Mouse (Mus musculus) ES-E14 (cell line): ENCODE results near the gene Btbd2. TPM values are rescaled to one million over a fixed set of nuclear protein-coding genes. Genes with fewer than 3 reads are reported as not detected.

Experiments
- DNase-seq: peaks from one replicate; pipeline ENCODE4 v3.0.0-alpha.2; 2013; ENCODE audit warnings: low read depth, low spot score
- H3K27ac ChIP-seq: 2 replicates; pipeline ENCODE4 v1.5.1; 2012; ENCODE audit warnings: low read depth, mild to moderate bottlenecking, low read length, moderate library complexity, mixed read lengths; ENCODE audit not compliant: poor library complexity, insufficient read depth, severe bottlenecking
- H3K36me3 ChIP-seq: 2 replicates; pipeline ENCODE4 v1.6.1; 2012; ENCODE audit warnings: mild to moderate bottlenecking, low read length, moderate library complexity, mixed read lengths; ENCODE audit not compliant: control insufficient read depth, poor library complexity, insufficient read depth, severe bottlenecking
- H3K4me1 ChIP-seq, 2 experiments: fragments of 150-350 bp in 1 of 2; sonication (generic) in 1 of 2; 2 replicates each; pipeline ENCODE4 v1.6.1; 2012; ENCODE audit warnings: low read length in 2 of 2, mild to moderate bottlenecking in 1 of 2, mixed read lengths in 1 of 2; ENCODE audit not compliant: control insufficient read depth in 2 of 2, insufficient read depth in 2 of 2, poor library complexity in 1 of 2
- H3K4me3 ChIP-seq, 2 experiments: fragments of 150-350 bp in 1 of 2; sonication (generic) in 1 of 2; 2 replicates each; pipeline ENCODE4 v1.5.1; 2012; ENCODE audit warnings: low read length in 2 of 2, low read depth in 1 of 2, mild to moderate bottlenecking in 1 of 2, mixed read lengths in 1 of 2; ENCODE audit not compliant: insufficient read depth in 1 of 2, poor library complexity in 1 of 2, severe bottlenecking in 1 of 2
- H3K9ac ChIP-seq: 2 replicates; pipeline ENCODE4 v1.6.1; 2012; ENCODE audit warnings: low read depth, mild to moderate bottlenecking, low read length, mixed read lengths; ENCODE audit not compliant: poor library complexity, insufficient read depth, severe bottlenecking
- H3K9me3 ChIP-seq: fragments of 150-350 bp; sonication (generic); 2 replicates; pipeline ENCODE4 v1.6.1; 2012; ENCODE audit warnings: low read depth, mild to moderate bottlenecking, low read length; ENCODE audit not compliant: control insufficient read depth, insufficient read depth
- CHD2 ChIP-seq: IDR thresholded peaks from 2 replicates; pipeline ENCODE4 v1.6.1; 2014; ENCODE audit warnings: mild to moderate bottlenecking, low read depth, low read length, inconsistent platforms
- HCFC1 ChIP-seq: IDR thresholded peaks from 2 replicates; pipeline ENCODE4 v1.6.1; 2012; ENCODE audit warnings: low read length, inconsistent platforms, borderline replicate concordance; ENCODE audit not compliant: insufficient read depth
- MAFK ChIP-seq: IDR thresholded peaks from 2 replicates; pipeline ENCODE4 v1.6.1; 2014; ENCODE audit warnings: mild to moderate bottlenecking, low read depth, low read length, inconsistent platforms; ENCODE audit not compliant: insufficient read depth
- ZC3H11A ChIP-seq: IDR thresholded peaks from 2 replicates; pipeline ENCODE4 v1.6.1; 2012; ENCODE audit warnings: low read depth, mild to moderate bottlenecking, inconsistent platforms, low read length, borderline replicate concordance
- ZNF384 ChIP-seq: IDR thresholded peaks from 2 replicates; pipeline ENCODE4 v1.6.1; 2012; ENCODE audit warnings: low read depth, low read length, inconsistent platforms
- in situ Hi-C, 2 experiments: fragments of 600-800 bp; cut with MboI; formaldehyde crosslinking; loops; one replicate each; pipeline ENCODE4 v1.15.1; 2025; ENCODE audit warnings: low sequenced_read_pairs in 2 of 2, inconsistent platforms in 1 of 2; ENCODE audit not compliant: unreplicated experiment in 2 of 2
- total RNA-seq: library from RNA; depleted of rRNA; stranded (reverse); fragments of 300-350 nt; gene quantifications from 2 replicates; pipeline ENCODE4 v1.2.3, GENCODE M21; 2012

The Btbd2 gene
- total RNA-seq, 1 experiment, result 45.7 TPM

- H3K4me1 ChIP-seq, result peaks cover 4 to 27% of the 10 kb centered on the region in 2 experiments; a peak in 3 of 4 replicates
- in situ Hi-C loops, result no loop called here
- H3K4me3 ChIP-seq, result no peak overlapping the region
- H3K27ac ChIP-seq, result no peak overlapping the region
- peaks cover 8% of the 10 kb centered on the region; the same call in 1 of the 2 replicates for H3K36me3 ChIP-seq
- H3K9me3 ChIP-seq, result no peaks in the 10 kb centered on the region
- TF ChIP-seq HCFC1 (no peak), ZC3H11A (no peak), ZNF384 (no peak), CHD2 (no peak), MAFK (no peak)
- DNase-seq, result no peak
- no peak overlapping the region for H3K9ac ChIP-seq
Measured at GRCm38 (mm10) chr10:80693401-80694045, 36.7 kb upstream of the Btbd2 start.

- Histone ChIP-seq H3K4me1 (peaks cover 4 to 27% of the 10 kb centered on the region in 2 experiments; a peak in 3 of 4 replicates), H3K4me3 (no peak overlapping the region), H3K27ac (no peak overlapping the region), H3K9ac (no peak overlapping the region), H3K36me3 (peaks cover 8% of the 10 kb centered on the region; the same call in 1 of the 2 replicates), H3K9me3 (no peaks in the 10 kb centered on the region)
- no peak for DNase-seq
- no peak for TF ChIP-seq ZC3H11A
- no peak for TF ChIP-seq HCFC1
- TF ChIP-seq CHD2, result no peak
- TF ChIP-seq ZNF384, result no peak
- TF ChIP-seq MAFK, result no peak
- in situ Hi-C loops, result no loop called here
Measured at GRCm38 (mm10) chr10:80692249-80693165, 35.6 kb upstream of the Btbd2 start.

- peaks cover 15% of the 10 kb centered on the region; the same call in 1 of the 2 replicates for H3K36me3 ChIP-seq
- H3K9ac ChIP-seq, result no peak overlapping the region
- in situ Hi-C loops, result no loop called here
- H3K4me3 ChIP-seq, result no peak overlapping the region
- DNase-seq, result peak; percentile 68
- no peaks in the 10 kb centered on the region for H3K9me3 ChIP-seq
- no peak overlapping the region for H3K27ac ChIP-seq
- peaks cover 0 to 9% of the 10 kb centered on the region in 2 experiments; a peak in 1 of 4 replicates for H3K4me1 ChIP-seq
- TF ChIP-seq ZNF384 (no peak), ZC3H11A (0 out of 2 replicates have a peak, but pooled peaks have one; percentile 14)
Measured at GRCm38 (mm10) chr10:80687850-80688249, 31.0 kb upstream of the Btbd2 start.

GRCm38 (mm10) chr10:80686617-80687016 lies 29.7 kb upstream of the Btbd2 start:
- in situ Hi-C loops, result no loop called here
- Histone ChIP-seq H3K9me3 (no peaks in the 10 kb centered on the region), H3K9ac (no peak overlapping the region), H3K36me3 (peaks cover 15% of the 10 kb centered on the region; the same call in 1 of the 2 replicates), H3K27ac (no peak overlapping the region), H3K4me3 (no peak overlapping the region), H3K4me1 (peaks cover 0 to 5% of the 10 kb centered on the region in 2 experiments; a peak in 1 of 4 replicates)
- no peak for TF ChIP-seq HCFC1
- TF ChIP-seq MAFK, result no peak
- TF ChIP-seq CHD2, result no peak
- no peak for TF ChIP-seq ZC3H11A
- no peak for TF ChIP-seq ZNF384
- no peak for DNase-seq
